ENCODE assay signal across 16 mouse cellular contexts in genomic region chr9:79823438-79823837, GRCm38 (mm10). TPM values are rescaled to one million over a fixed set of nuclear protein-coding genes. Genes with fewer than 3 reads are reported as not detected.
DNase-seq lines count a peak whose midpoint lies in the region; ATAC-seq and TF ChIP-seq lines count a peak whose summit lies in the region.
"Had no signal": no experiment of that assay in that cellular context is flagged by ENCODE, and none has a peak within 500 bp of the region (broad histone marks: within the 10 kb centered on the region; RNA-seq: fewer than 3 reads in every experiment).

No protein-coding gene starts in this region.

- H3K4me1 ChIP-seq in hindbrain, embryonic 10.5 days (replicated peaks) = peaks cover 40% of the 10 kb centered on the region
- H3K4me1 ChIP-seq in hindbrain, embryonic 14.5 days (replicated peaks; ENCODE audit: control insufficient read depth, insufficient read depth, low read length) = no peaks in the 10 kb centered on the region
- H3K4me1 ChIP-seq in midbrain, embryonic 14.5 days (ENCODE audit: control insufficient read depth, insufficient read depth, low read length) = peaks cover 11% of the 10 kb centered on the region; the same call in 1 of the 2 replicates
- H3K4me1 ChIP-seq: embryonic facial prominence, embryonic 13.5 days; heart, embryonic 13.5 days; hindbrain, embryonic 15.5 days; liver, embryonic 13.5 days; neural tube, embryonic 13.5 days had no signal

- DNase-seq in hindbrain, embryonic 10.5 days (ENCODE audit: low spot score) = peak; percentile 66
- DNase-seq in hindbrain, embryonic 14.5 days (ENCODE audit: low spot score) = no peak
- peak; percentile 67 for DNase-seq in brain, embryonic 14.5 days (ENCODE audit: low read depth)
- DNase-seq in embryo, embryonic 11 days = peak; percentile 29
- DNase-seq in midbrain, embryonic 14.5 days = peak; percentile 43
- DNase-seq in lung, postnatal 25 days (ENCODE audit: low spot score) = no peak
- no peak for DNase-seq in adrenal gland, adult (ENCODE audit: inconsistent age in 2 of 2, low spot score in 1 of 2)
- DNase-seq: kidney, adult 18-20 months; kidney, postnatal 10 days; liver, embryonic 13.5 days; right cerebral cortex, postnatal 4 days; thymus, postnatal 25 days had no signal

- WGBS in hindbrain, embryonic 10.5 days = 22% methylated on average over 4 of the region's 4 CpGs
- WGBS in hindbrain, embryonic 14.5 days = 15% methylated on average over 4 of the region's 4 CpGs
- WGBS in midbrain, embryonic 14.5 days = 7% methylated on average over 4 of the region's 4 CpGs

- no peaks in the 10 kb centered on the region for H3K27me3 ChIP-seq in hindbrain, embryonic 10.5 days (ENCODE audit: insufficient read depth, poor library complexity, severe bottlenecking)
- H3K27me3 ChIP-seq in hindbrain, embryonic 14.5 days (ENCODE audit: control insufficient read depth, insufficient read depth, low read length) = no peaks in the 10 kb centered on the region
- no peaks in the 10 kb centered on the region for H3K27me3 ChIP-seq in midbrain, embryonic 14.5 days (ENCODE audit: control insufficient read depth, insufficient read depth, low read length)
- H3K27me3 ChIP-seq: embryonic facial prominence, embryonic 13.5 days; heart, embryonic 13.5 days; hindbrain, embryonic 15.5 days; liver, embryonic 13.5 days; neural tube, embryonic 13.5 days had no signal

- no peak overlapping the region for H3K4me2 ChIP-seq in hindbrain, embryonic 14.5 days (replicated peaks)
- H3K4me2 ChIP-seq in midbrain, embryonic 14.5 days (ENCODE audit: low read length) = no peak overlapping the region
- H3K4me2 ChIP-seq: embryonic facial prominence, embryonic 13.5 days; heart, embryonic 13.5 days; hindbrain, embryonic 15.5 days; liver, embryonic 13.5 days; neural tube, embryonic 13.5 days had no signal

- H3K9me3 ChIP-seq in hindbrain, embryonic 10.5 days = peaks cover 9% of the 10 kb centered on the region
- H3K9me3 ChIP-seq in hindbrain, embryonic 14.5 days (ENCODE audit: control insufficient read depth, low read length) = 0 out of 2 replicates have a peak, but pooled peaks cover under 1% of the 10 kb centered on the region
- 0 out of 2 replicates have a peak, but pooled peaks cover 3% of the 10 kb centered on the region for H3K9me3 ChIP-seq in midbrain, embryonic 14.5 days (ENCODE audit: control insufficient read depth, low read length)
- H3K9me3 ChIP-seq: heart, embryonic 13.5 days; hindbrain, embryonic 15.5 days; liver, embryonic 13.5 days; neural tube, embryonic 13.5 days had no signal

- peaks cover 21% of the 10 kb centered on the region for H3K36me3 ChIP-seq in hindbrain, embryonic 10.5 days
- H3K36me3 ChIP-seq in hindbrain, embryonic 14.5 days (replicated peaks; ENCODE audit: control insufficient read depth, insufficient read depth) = no peaks in the 10 kb centered on the region
- peaks cover 12% of the 10 kb centered on the region for H3K36me3 ChIP-seq in midbrain, embryonic 14.5 days (ENCODE audit: control insufficient read depth, insufficient read depth, low read length)
- H3K36me3 ChIP-seq: embryonic facial prominence, embryonic 13.5 days; liver, embryonic 13.5 days had no signal

- TF ChIP-seq CTCF in brain, embryonic 14.5 days (IDR thresholded peaks at IDR 0.05; ENCODE audit: borderline replicate concordance, extremely low read depth, insufficient read depth, insufficient read length) = no peak

- no peak for ATAC-seq in hindbrain, embryonic 14.5 days (ENCODE audit: low FRiP score)
- ATAC-seq in midbrain, embryonic 14.5 days (ENCODE audit: low FRiP score, low TSS enrichment) = no peak

- TF ChIP-seq POLR2A in brain, embryonic 14.5 days (IDR thresholded peaks at IDR 0.05; ENCODE audit: borderline replicate concordance, extremely low read depth, insufficient read depth, insufficient read length, poor library complexity, severe bottlenecking) = no peak

- H3K9ac ChIP-seq in hindbrain, embryonic 14.5 days = no peak overlapping the region
- no peak overlapping the region for H3K9ac ChIP-seq in midbrain, embryonic 14.5 days (replicated peaks; ENCODE audit: low read length)
- H3K9ac ChIP-seq: embryonic facial prominence, embryonic 13.5 days; heart, embryonic 13.5 days; hindbrain, embryonic 15.5 days; liver, embryonic 13.5 days; neural tube, embryonic 13.5 days had no signal

- peak overlapping the region; percentile 81 for H3K27ac ChIP-seq in hindbrain, embryonic 10.5 days
- H3K27ac ChIP-seq in hindbrain, embryonic 14.5 days = no peak overlapping the region
- H3K27ac ChIP-seq in midbrain, embryonic 14.5 days (replicated peaks; ENCODE audit: low read depth, low read length) = no peak overlapping the region
- H3K27ac ChIP-seq: embryonic facial prominence, embryonic 13.5 days; heart, embryonic 13.5 days; hindbrain, embryonic 15.5 days; liver, embryonic 13.5 days; neural tube, embryonic 13.5 days had no signal

- no peak overlapping the region for H3K4me3 ChIP-seq in hindbrain, embryonic 10.5 days
- no peak overlapping the region for H3K4me3 ChIP-seq in hindbrain, embryonic 14.5 days (replicated peaks; ENCODE audit: low read length)
- H3K4me3 ChIP-seq in midbrain, embryonic 14.5 days (replicated peaks; ENCODE audit: low read depth, low read length) = no peak overlapping the region
- H3K4me3 ChIP-seq: embryonic facial prominence, embryonic 13.5 days; heart, embryonic 13.5 days; hindbrain, embryonic 15.5 days; liver, embryonic 13.5 days; neural tube, embryonic 13.5 days had no signal

RNA-seq across cellular contexts. Expression of gene Tmem30a, which starts 30.1 kb away (rescaled TPM):
- polyA plus RNA-seq in hindbrain, embryonic 10.5 days (2016; fragmentation: Nextera tagmentation; extraction: Ambion mirVana) = 60.7 and 61.2 TPM in 2 replicates
- 130 and 152 TPM in 2 replicates for polyA plus RNA-seq in hindbrain, embryonic 14.5 days (2014; fragmentation: Nextera tagmentation; extraction: Ambion mirVana)
- polyA plus RNA-seq in brain, embryonic 14.5 days (2012; rRNA removed) = 35.0 and 53.3 TPM in 2 replicates
- 103 and 131 TPM in 2 replicates for polyA plus RNA-seq in midbrain, embryonic 14.5 days (2014; fragmentation: Nextera tagmentation; extraction: Ambion mirVana)

Comparison
In these comparisons a context has a peak if more than half of its experiments do, and no peak if none do; other contexts are left out.
1. DNase-seq: peak in hindbrain, embryonic 10.5 days (single experiment), brain, embryonic 14.5 days (single experiment), embryo, embryonic 11 days (single experiment) and midbrain, embryonic 14.5 days (single experiment); none in hindbrain, embryonic 14.5 days (single experiment), lung, postnatal 25 days (single experiment) and adrenal gland, adult (0 of 2).